Mouse (Mus musculus) liver, embryonic 16.5 days (tissue): ENCODE measurements around the gene Gal3st2. TPM values are rescaled to one million over a fixed set of nuclear protein-coding genes. Genes with fewer than 3 reads are reported as not detected.
"Not testable (repeated sequence)": the region's sequence is repeated elsewhere in the genome, so short reads cannot be mapped to it uniquely, and the experiment has no call there.

Experiments
- ATAC-seq: fragments of 200-750 bp; cut with Nextera tagmentation; 2 replicates; pipeline ENCODE4 v1.8.0; 2017; ENCODE audit warnings: low read depth, mild to moderate bottlenecking, moderate number of reproducible peaks, moderate library complexity
- H3K27ac ChIP-seq: fragments of 300-500 bp; sonication (generic); 2 replicates; pipeline ENCODE4 v1.5.1; 2014; ENCODE audit warnings: mild to moderate bottlenecking, low read length
- H3K27me3 ChIP-seq: fragments of 300-500 bp; sonication (generic); 2 replicates; pipeline ENCODE4 v1.6.1; 2014; ENCODE audit warnings: low read depth, low read length, mixed read lengths; ENCODE audit not compliant: control insufficient read depth, insufficient read depth
- H3K36me3 ChIP-seq: fragments of 300-500 bp; sonication (generic); 2 replicates; pipeline ENCODE4 v1.6.1; 2014; ENCODE audit warnings: mild to moderate bottlenecking; ENCODE audit not compliant: control insufficient read depth, insufficient read depth
- H3K4me1 ChIP-seq: fragments of 300-500 bp; sonication (generic); 2 replicates; pipeline ENCODE4 v1.6.1; 2014; ENCODE audit warnings: low read depth, low read length, mixed read lengths; ENCODE audit not compliant: control insufficient read depth
- H3K4me2 ChIP-seq: fragments of 300-500 bp; sonication (generic); 2 replicates; pipeline ENCODE4 v1.6.1; 2014; ENCODE audit warnings: low read depth, low read length, mixed read lengths
- H3K4me3 ChIP-seq: fragments of 300-500 bp; sonication (generic); 2 replicates; pipeline ENCODE4 v1.5.1; 2014; ENCODE audit warnings: low read depth, mild to moderate bottlenecking, low read length
- H3K9ac ChIP-seq: fragments of 300-500 bp; sonication (generic); 2 replicates; pipeline ENCODE4 v1.6.1; 2014; ENCODE audit warnings: low read depth, low read length
- H3K9me3 ChIP-seq: fragments of 300-500 bp; sonication (generic); replicated peaks from 2 replicates; pipeline ENCODE4 v1.6.1; 2016; ENCODE audit warnings: low read length; ENCODE audit not compliant: control insufficient read depth
- WGBS: fragments of 180-500 bp; shearing (Covaris S2); extraction: QIAGEN DNeasy Blood & Tissue Kit; methylation state at CpG from one replicate; pipeline ENCODE4 v1.1.7; 2014; ENCODE audit not compliant: insufficient replicate concordance; 5-methylcytosine and 5-hydroxymethylcytosine counted together
- polyA plus RNA-seq: library from polyadenylated mRNA; unstranded; fragments of >200 nt; fragmentation: Nextera tagmentation; extraction: Ambion mirVana; gene quantifications from 2 replicates; pipeline ENCODE4 v1.2.1, GENCODE M21; 2015

The Gal3st2 gene
- polyA plus RNA-seq, 1 experiment from 2014 or later: not detected

- not testable (repeated sequence) for H3K36me3 ChIP-seq, H3K9ac ChIP-seq, H3K4me1 ChIP-seq, H3K4me3 ChIP-seq, H3K27me3 ChIP-seq, ATAC-seq, H3K9me3 ChIP-seq, H3K27ac ChIP-seq, H3K4me2 ChIP-seq
- 33% methylated on average over 2 of the region's 5 CpGs for WGBS
These were observed 45.6 kb downstream of the Gal3st2 start for GRCm38 (mm10) chr1:93906690-93907089.

DNA sequence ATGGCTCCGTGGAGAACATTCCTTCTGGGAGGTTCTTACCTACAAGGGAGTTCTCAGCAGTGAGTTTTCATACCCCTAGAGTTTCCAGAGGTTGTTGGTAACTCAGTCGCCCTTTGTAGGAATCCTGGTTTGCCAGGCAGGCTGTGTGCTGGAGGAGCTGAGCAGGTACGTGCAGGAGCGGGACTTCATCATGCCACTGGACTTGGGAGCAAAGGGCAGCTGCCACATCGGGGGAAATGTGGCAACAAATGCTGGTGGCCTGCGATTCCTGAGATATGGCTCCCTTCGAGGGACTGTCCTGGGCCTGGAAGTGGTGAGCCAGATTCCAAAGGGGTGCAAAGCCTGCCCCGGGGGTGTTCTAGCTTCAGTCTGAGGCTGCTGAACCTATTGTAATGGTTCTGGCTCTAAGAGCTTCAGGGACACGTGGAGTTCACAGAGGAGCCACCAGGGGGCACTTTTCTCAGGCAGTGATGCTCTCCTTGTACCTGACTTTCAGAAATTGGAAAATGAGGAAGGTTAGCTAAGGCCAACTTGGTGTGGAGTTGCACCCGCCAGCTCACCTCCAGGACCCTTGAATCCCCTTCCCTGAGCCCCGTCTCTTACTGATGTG is 48.0 kb downstream of the Gal3st2 start:
- H3K4me2 ChIP-seq, H3K27me3 ChIP-seq, H3K27ac ChIP-seq, H3K4me3 ChIP-seq, H3K9me3 ChIP-seq, ATAC-seq, H3K4me1 ChIP-seq, H3K36me3 ChIP-seq, H3K9ac ChIP-seq: not testable (repeated sequence)
- WGBS: no CpG with 5 or more reads among the region's 11 CpGs

DNA sequence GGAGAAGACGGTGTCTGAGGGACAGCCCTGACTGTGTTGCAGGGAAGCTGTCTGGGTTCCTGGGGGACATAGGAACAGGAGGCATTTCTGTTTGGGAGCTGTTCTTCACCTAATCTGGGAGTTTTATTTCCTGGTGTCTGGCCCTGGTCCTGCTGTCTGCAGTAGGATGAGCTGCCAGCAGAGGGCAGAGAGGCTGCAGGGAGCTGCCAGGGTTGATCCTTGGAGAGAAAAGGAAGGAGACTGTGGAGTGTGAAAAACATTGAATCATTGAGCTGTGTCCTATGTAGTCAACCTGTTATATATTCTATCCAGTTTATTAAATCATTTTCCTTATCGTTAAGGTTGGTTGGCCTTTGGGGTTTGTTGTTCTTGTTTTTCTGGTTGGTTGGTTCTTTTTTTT is 50.8 kb downstream of the Gal3st2 start:
- H3K36me3 ChIP-seq, H3K4me3 ChIP-seq, H3K27ac ChIP-seq, ATAC-seq, H3K9ac ChIP-seq, H3K4me2 ChIP-seq, H3K27me3 ChIP-seq, H3K4me1 ChIP-seq, H3K9me3 ChIP-seq: not testable (repeated sequence)
- no CpG with 5 or more reads among the region's 2 CpGs for WGBS

DNA sequence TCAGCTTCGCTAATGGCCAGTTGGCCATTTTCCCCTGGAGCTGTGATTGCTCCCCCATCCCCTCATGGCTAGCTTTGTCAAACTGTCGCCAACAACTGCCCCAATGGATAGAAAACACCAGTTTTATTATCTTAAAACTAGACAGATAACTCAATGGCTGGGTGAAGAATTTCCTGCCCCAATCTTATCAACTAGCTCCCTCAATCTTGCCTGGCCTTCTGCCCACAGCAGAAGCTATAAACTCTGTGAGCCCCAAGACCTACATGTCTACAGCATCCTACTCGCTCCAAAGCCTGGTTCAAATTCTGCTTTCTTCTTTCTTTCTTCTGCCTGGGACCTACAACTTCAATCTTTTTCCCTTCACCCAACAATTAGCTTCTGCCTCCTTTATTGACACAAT is 56.1 kb downstream of the Gal3st2 start:
- H3K4me1 ChIP-seq, H3K27ac ChIP-seq, ATAC-seq, H3K27me3 ChIP-seq, H3K36me3 ChIP-seq, H3K9me3 ChIP-seq, H3K9ac ChIP-seq, H3K4me2 ChIP-seq, H3K4me3 ChIP-seq: not testable (repeated sequence)
- 61% methylated on average over 3 of the region's 3 CpGs for WGBS

GRCm38 (mm10) chr1:93918011-93918410 is 56.9 kb downstream of the Gal3st2 start, which contains the start of gene Gal3st2b:
Gal3st2b (plus strand) TSS chr1:93918311.
- not testable (repeated sequence) for H3K36me3 ChIP-seq, H3K4me2 ChIP-seq, H3K27me3 ChIP-seq, ATAC-seq, H3K9me3 ChIP-seq, H3K9ac ChIP-seq, H3K4me1 ChIP-seq, H3K27ac ChIP-seq, H3K4me3 ChIP-seq
- WGBS: 53% methylated on average over 2 of the region's 2 CpGs

DNA sequence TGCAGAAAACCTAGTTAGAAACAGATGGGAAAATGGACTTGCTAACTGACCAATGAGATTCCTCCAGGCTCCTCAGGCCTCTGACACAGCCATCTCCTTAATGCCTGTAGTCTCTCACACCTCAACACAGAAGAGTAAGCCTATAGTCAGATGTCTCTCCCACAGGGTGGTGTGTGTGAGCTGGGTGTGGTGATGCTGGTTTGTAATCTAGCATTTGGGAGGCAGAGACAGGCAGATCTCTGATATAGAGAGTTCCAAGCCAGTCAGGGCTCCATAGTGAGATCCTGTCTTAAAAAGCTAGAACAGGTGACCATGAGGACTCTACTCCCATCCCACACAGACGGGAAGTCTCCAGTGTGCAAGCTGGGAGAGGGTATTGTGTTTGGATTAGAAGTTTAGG is 57.7 kb downstream of the Gal3st2 start:
- WGBS: 50% methylated on average over 1 of the region's 1 CpGs
- ATAC-seq, H3K27ac ChIP-seq: not testable (repeated sequence)

GRCm38 (mm10) chr1:93919321-93919720 is 58.2 kb downstream of the Gal3st2 start:
- H3K27ac ChIP-seq, H3K9ac ChIP-seq, ATAC-seq, H3K36me3 ChIP-seq, H3K27me3 ChIP-seq, H3K9me3 ChIP-seq, H3K4me3 ChIP-seq, H3K4me2 ChIP-seq, H3K4me1 ChIP-seq: not testable (repeated sequence)
- WGBS: 43% methylated on average over 3 of the region's 3 CpGs

More for the DNA sequence above, 57.7 kb downstream of the Gal3st2 start:
- H3K36me3 ChIP-seq, H3K4me3 ChIP-seq, H3K9me3 ChIP-seq, H3K27me3 ChIP-seq, H3K4me2 ChIP-seq, H3K4me1 ChIP-seq, H3K9ac ChIP-seq: not testable (repeated sequence)

- H3K9ac ChIP-seq, H3K9me3 ChIP-seq, H3K27me3 ChIP-seq, H3K36me3 ChIP-seq, ATAC-seq, H3K4me3 ChIP-seq, H3K4me2 ChIP-seq, H3K27ac ChIP-seq, H3K4me1 ChIP-seq: not testable (repeated sequence)
- WGBS: 21% methylated on average over 3 of the region's 3 CpGs
These were observed 61.5 kb downstream of the Gal3st2 start for GRCm38 (mm10) chr1:93922609-93923008.

DNA sequence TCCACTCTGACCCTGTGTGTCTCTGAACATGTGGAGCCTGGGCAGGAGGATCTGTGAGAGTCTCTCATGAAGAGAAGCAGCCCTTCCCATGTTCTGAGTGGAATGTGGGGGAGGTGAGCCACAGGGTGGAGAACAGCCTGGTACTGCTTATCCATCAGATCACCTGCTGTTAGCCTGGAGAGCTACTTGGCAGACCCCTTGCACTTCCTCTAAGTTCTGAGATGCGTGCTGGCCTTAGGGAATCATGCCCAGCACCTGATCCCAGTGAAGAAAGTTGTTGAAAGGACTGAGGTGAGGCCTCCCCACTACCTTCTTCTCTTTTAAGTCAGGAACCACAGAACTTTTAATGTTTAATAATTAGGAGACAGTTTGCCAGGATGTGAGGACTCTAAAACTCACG is 62.0 kb downstream of the Gal3st2 start:
- not testable (repeated sequence) for H3K27me3 ChIP-seq, H3K9ac ChIP-seq, H3K27ac ChIP-seq, H3K36me3 ChIP-seq, H3K4me3 ChIP-seq, H3K4me2 ChIP-seq, H3K4me1 ChIP-seq, H3K9me3 ChIP-seq, ATAC-seq
- 13% methylated on average over 2 of the region's 2 CpGs for WGBS
